Mouse (Mus musculus) urinary bladder, adult 2 months (tissue): ENCODE data around the gene P4ha1. TPM values are rescaled to one million over a fixed set of nuclear protein-coding genes. Genes with fewer than 3 reads are reported as not detected.
"Not testable (repeated sequence)": the region's sequence is repeated elsewhere in the genome, so short reads cannot be mapped to it uniquely, and the experiment has no call there.

Experiments
- DNase-seq: peaks from one replicate; pipeline ENCODE4 v3.0.0; 2022; ENCODE audit warnings: low spot score
- polyA plus RNA-seq: library from polyadenylated mRNA; depleted of rRNA; stranded (reverse); fragments of >200 nt; gene quantifications from 2 replicates; pipeline ENCODE4 v1.2.3, GENCODE M21; 2012; rRNA removed

P4ha1 gene
- polyA plus RNA-seq, 1 experiment, result 36.0 TPM

GRCm38 (mm10) chr10:59368729-59369128 is 45.6 kb downstream of the P4ha1 start:
- no peak for DNase-seq

- DNase-seq, result no peak
Observed at GRCm38 (mm10) chr10:59369426-59369825, 46.3 kb downstream of the P4ha1 start.

GRCm38 (mm10) chr10:59377906-59378305 is 54.8 kb downstream of the P4ha1 start:
- no peak for DNase-seq

- no peak for DNase-seq
Observed at GRCm38 (mm10) chr10:59378728-59379127, 55.6 kb downstream of the P4ha1 start.

- no peak for DNase-seq
Observed at GRCm38 (mm10) chr10:59379927-59380326, 56.8 kb downstream of the P4ha1 start.

GRCm38 (mm10) chr10:59380411-59380821 is 57.3 kb downstream of the P4ha1 start:
- DNase-seq, result no peak

GRCm38 (mm10) chr10:59381563-59381962 is 58.5 kb downstream of the P4ha1 start:
- DNase-seq, result not testable (repeated sequence)

- DNase-seq, result no peak
Observed at GRCm38 (mm10) chr10:59386951-59387350, 63.9 kb downstream of the P4ha1 start.

- no peak for DNase-seq
Observed at GRCm38 (mm10) chr10:59389652-59390051, 66.6 kb downstream of the P4ha1 start.

GRCm38 (mm10) chr10:59391907-59392306 is 68.8 kb downstream of the P4ha1 start:
- DNase-seq, result no peak

- DNase-seq, result not testable (repeated sequence)
Observed at GRCm38 (mm10) chr10:59395461-59395860, 72.4 kb downstream of the P4ha1 start, which contains the start of gene Gm10273. Gene Gm10273 (plus strand): TSS chr10:59395632.

GRCm38 (mm10) chr10:59402899-59403792 is 80.0 kb downstream of the P4ha1 start, which contains the start of gene Pla2g12b:
Gene Pla2g12b (plus strand): TSS chr10:59403660.
- DNase-seq, result no peak

GRCm38 (mm10) chr10:59403793-59404149 is 80.7 kb downstream of the P4ha1 start:
- no peak for DNase-seq

GRCm38 (mm10) chr10:59408499-59408898 is 85.4 kb downstream of the P4ha1 start:
- DNase-seq, result no peak

GRCm38 (mm10) chr10:59410264-59410663 is 87.2 kb downstream of the P4ha1 start:
- no peak for DNase-seq

- DNase-seq, result no peak
Observed at GRCm38 (mm10) chr10:59413711-59414110, 90.6 kb downstream of the P4ha1 start.

GRCm38 (mm10) chr10:59416623-59417022 is 93.5 kb downstream of the P4ha1 start:
- no peak for DNase-seq

- DNase-seq, result no peak
Observed at GRCm38 (mm10) chr10:59419516-59419915, 96.4 kb downstream of the P4ha1 start.

Other genes starting within 250 kb of the P4ha1 start
- gene Sept10, start 101.4 kb upstream of the P4ha1 start, polyA plus RNA-seq, result 28.0 and 31.4 TPM in 2 replicates
- gene Sowahc, start 101.3 kb upstream of the P4ha1 start, polyA plus RNA-seq, result 31.7 and 34.0 TPM in 2 replicates
- 11.5 and 11.7 TPM in 2 replicates for gene Gm10273, start 72.3 kb downstream of the P4ha1 start, polyA plus RNA-seq
- gene Pla2g12b, start 80.4 kb downstream of the P4ha1 start, polyA plus RNA-seq, result 0.06 and 0.11 TPM in 2 replicates
- gene Oit3, start 118.5 kb downstream of the P4ha1 start, polyA plus RNA-seq, result 0.19 and 0.40 TPM in 2 replicates